Mouse (Mus musculus): ENCODE results near the gene Chgb.

DNA sequence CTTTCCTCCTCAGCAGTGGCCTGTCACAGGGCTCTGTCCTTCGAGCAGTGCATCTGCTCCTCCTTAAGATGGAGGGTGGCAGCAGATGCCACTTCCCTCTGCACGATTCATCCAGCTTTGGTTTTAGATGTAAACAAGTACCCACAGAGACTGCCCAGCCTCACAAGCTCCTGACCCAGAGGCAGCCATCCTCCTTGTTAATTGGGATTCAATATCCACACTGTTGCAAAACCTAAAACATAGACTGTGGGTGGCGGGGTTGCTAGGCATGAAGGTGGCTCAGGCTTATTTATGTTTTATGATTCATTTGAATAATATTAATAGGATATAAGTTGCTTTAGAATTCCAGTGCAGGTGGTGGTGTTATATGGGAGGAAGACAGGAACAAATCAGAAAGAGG, 35.0 kb upstream of the Chgb start:
- TF ChIP-seq POLR2A (IDR thresholded peaks at IDR 0.05; ENCODE audit: insufficient read depth, low read length) (no peak), CTCF (IDR thresholded peaks at IDR 0.05; ENCODE audit: low read depth, low read length) (no peak), EP300 (IDR thresholded peaks at IDR 0.05; ENCODE audit: insufficient read depth, low read depth, low read length) (no peak)

Data from ES-Bruce4 (cell line).